Mouse (Mus musculus): ENCODE measurements around the gene Fam222b.
A peak's percentile ranks its signal among the peaks of the same experiment; 100 is the strongest.
"Not testable (repeated sequence)": the region's sequence is repeated elsewhere in the genome, so short reads cannot be mapped to it uniquely, and the experiment has no call there.

The Fam222b gene

DNA sequence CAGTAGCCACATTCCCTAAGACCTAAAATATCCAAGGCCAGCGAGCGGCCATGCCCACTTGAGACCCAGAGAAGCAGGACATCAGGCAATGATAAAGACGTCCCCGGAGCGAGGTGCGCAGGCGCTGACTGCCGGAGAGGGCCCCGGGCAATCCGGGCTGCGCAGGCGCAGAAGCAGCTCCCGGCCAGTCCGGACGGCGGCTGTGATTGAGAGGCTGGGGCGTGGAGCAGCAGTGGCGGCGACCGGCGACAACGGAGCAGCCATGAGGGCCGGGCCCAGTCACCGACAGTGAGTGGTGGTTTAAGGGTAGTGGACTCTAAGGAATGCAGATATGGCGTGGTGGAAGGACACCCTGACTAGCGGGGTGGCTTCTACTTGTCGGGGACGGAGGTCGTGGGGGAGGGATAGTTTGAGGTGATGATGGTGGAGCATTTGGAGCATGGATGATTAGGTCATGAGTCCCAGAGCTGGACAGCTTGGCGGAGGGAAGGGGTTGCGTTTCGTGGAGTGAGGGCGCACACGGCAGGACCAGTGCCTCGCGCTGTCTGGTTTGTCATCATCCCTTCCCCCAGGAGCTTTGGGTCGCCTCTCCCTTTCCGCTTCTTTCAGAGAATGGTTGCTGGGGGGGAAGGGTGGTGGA, at the start of gene Fam222b:
Gene Fam222b, plus strand, starts transcription at position 157 of the 640 bp plus-strand sequence.
- DNase-seq (ENCODE audit: low spot score): peak; percentile 82

DNA sequence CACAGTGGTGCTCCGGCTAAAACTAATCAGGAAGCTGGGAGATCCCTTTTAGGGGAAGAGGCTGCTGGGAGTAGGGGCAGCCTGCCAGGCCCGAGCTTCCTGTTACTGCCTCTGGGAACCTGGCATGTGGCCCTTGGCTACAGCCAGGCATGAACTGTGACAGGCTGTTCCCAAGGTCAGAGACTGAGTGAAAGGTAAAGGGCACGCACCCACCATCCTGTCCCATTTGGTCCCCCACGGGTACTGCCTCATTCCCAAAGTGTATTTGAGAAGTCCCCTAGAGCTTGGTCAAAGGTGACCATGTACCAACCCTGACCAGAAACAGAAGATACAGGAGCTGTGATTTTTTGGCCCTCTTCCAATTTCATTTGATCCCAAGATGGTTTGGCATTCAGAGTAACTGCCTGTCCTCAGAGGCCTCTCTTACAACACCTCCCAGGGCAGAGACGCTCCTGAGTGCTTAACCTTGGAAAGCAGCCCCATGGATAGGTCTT, 49.7 kb upstream of the Fam222b start:
- DNase-seq (ENCODE audit: low spot score): no peak

DNA sequence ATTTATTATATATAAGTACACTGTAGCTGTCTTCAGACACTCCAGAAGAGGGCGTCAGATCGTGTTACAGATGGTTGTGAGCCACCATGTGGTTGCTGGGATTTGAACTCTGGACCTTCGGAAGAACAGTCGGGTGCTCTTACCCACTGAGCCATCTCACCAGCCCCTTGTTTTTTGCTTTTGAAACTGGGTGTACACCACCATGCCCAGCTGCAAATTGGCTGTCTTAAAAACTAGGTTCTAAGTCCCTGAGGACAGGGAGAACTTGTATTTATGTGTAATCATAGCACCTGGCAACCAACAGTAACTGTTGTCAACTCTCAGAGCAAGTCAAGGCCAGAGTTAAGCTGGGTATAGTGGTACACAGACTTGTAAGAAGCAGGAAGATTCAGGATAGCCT, 45.8 kb upstream of the Fam222b start:
- DNase-seq (ENCODE audit: low spot score): not testable (repeated sequence)

DNA sequence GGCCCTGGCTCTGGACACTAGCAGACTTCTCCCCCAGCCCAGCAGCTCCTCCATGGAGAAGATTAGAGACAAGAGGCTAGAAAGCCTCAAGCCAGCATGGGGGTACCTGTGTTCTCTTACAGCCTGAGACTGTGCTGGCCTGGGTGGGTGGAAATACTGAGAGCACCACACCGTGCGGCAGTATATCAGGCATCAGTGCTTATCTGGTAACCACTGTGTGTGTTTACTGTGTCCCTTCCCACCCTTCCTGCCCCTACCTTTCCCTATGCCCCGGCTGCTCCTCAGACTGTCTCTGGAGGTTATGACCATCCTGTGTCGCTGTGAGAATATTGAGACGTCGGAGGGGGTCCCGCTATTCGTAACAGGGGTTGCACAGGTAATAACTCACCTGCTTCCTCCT, 41.4 kb upstream of the Fam222b start:
- no peak for DNase-seq (ENCODE audit: low spot score)

DNA sequence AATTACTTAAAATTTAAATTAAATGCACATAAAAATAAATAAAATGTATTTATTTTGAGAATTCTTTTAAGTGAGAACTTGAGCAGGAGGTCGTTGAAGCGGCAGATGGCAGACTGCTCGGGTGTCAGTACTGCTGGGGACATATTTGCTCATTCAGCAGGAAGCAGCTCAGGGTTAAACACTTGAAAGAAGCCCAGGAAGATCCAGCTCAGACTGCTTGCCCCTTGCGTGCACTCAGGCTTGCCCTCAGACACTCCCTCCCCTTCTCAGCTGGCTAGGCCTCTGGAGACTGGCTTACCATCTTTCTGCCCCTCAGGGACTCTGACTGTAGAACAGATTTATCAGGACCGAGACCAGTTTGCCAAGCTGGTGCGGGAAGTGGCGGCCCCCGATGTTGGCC, 37.5 kb upstream of the Fam222b start:
- DNase-seq (ENCODE audit: low spot score): no peak

DNA sequence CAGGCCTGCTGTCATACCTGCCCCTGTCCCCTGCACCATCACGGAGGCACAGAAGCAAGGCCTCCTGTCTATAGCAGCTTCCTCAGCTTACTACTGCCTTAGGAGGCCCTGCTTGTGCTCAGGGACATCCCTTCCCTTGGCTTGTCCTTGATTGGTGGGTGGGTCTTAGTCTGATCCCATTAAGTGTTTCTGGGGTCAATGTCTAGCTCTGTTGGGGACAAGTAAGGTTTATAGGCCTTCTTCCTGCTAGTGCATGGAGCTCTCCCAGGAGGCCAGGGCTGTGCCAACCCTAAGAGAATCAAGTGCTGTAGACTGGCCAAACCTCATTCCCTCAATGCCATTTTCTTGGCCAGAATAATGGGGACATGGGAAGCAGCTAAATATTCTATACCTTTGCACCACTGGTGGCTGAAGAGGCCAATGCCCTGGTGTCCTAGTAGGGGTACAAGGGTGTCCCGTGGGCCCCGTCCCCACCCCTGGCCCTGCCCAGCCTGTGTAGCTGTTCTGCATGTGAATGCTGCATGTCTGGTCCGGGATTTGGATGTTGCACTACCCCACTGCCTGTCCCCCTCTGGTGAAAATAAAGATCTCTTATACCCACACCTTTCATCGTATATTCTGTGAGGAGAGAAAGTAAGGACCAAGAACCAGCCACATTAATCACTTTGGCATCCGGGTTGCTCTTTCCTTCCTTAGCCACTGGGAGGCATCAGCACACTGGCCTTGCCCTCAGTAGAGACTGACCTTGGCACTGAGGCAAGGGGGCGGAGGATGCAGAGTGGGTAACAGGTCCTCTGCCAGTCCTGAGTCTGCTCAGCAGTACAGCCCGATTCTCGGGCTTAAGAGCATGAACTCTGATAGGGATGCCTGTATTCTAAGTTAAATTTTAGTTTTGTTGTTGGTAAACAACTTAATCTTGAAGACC, 34.4 kb upstream of the Fam222b start:
- DNase-seq (ENCODE audit: low spot score): no peak

DNA sequence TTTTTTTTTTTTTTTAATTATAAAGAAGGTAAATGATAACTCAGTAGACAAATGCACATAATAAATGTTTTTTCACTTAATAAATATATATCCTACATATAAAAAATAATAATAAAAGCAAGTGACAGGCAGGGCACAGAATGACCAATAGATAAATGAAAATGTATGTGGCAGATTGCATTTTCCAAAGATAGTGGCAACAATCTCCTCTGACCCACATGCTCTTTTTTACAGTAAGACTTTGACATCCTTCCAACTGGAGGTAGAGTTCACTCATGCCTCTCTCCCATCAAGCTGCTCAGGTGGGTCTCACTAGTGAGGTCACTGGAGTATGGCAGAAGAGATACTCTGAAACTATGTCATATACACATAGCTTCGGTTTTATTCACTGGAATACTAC, 31.9 kb upstream of the Fam222b start:
- DNase-seq (ENCODE audit: low spot score): no peak

DNA sequence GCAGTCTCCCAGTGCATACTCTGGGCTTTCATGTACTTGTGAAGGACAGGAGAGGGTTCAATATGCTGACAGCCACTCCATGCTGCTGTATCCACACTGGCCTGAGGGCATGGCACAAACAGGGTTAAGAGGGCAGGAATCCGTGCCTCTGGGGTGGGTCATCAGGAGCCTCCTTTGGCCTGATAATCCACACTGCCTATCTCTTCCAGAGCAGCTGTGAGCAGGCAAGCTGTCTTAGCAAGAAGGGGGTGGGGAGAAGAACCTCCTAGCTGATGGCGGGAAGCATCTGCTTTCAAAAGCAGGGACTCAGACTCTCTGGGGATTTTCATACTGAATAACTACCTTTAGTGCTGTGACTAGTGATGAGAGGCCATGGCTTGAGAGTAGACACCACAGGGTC, 28.6 kb upstream of the Fam222b start:
- no peak for DNase-seq (ENCODE audit: low spot score)

DNA sequence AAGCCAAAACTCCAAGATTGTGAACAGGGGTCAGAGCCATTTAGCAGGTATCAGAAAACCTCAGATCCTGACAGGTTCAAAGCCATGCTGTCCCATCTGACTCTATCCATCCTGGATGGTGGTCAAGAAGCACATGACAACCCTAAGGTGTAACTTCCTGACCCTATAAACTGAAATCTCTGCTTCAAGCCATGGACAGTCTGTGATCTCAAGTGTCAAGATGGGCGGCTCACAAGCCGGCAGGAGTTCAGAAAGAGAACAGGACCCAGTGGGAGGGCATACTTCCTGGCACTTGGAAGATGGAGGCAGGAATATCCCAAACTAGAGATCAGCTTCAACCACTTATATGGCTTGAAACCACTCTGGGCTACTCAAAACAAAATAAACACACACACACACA, 27.8 kb upstream of the Fam222b start:
- no peak for DNase-seq (ENCODE audit: low spot score)

DNA sequence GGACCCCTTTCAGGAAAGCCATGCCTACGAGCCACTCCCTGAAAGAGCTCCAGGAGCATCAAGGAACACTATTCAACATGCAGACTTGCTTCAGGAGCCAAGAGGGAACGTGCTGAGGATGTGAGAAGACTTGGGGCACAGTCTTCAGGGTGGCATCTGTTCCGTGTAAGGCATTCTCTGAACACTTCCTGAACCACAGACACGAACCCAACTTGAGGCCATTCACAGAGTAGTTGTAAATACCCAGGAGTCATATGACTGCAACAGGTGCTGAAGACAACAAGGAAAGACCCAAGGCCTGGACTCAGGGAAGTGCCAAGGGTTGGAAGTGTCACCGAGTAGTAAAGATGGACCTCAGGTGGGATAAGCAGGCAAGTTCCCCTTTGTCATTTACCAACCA, 26.9 kb upstream of the Fam222b start:
- no peak for DNase-seq (ENCODE audit: low spot score)

DNA sequence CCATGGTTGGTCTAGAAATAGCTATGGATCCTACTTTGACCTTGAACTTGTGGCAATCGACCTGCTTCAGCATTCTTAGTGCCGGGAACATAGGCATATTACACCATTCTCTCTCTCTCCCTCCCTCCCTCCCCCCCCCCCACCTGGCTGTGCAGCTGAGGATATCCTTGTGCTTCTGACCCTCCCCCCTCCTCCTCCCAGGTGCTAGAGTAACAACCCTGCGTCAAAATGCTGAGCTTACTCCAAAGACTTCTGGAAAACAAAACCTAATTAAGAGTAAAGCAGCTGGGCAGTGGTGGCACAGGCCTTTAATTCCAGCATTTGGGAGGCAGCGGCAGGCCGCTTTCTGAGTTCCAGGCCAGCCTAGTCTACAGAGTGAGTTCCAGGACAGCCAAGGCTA, 25.3 kb upstream of the Fam222b start:
- DNase-seq (ENCODE audit: low spot score): no peak

DNA sequence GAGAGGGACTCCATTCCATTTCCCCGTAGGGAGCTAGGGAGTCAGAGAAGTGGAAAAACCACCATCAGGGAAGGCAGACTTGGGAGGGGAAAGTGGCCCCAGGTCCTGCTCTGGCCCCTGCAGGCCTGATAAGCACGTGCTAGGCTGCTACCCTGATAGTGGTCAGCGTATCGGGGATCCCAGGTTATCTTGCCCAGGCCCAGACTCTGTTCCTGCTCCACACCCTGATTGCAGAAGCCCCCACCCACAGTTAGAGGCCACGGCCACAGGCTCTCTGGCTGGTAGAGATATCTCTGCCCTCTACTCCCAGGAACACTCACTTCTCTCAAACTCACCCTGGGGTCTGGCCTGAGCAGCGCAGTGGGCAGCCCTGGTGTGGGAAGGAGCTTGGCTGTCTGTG, 24.8 kb upstream of the Fam222b start:
- DNase-seq (ENCODE audit: low spot score): no peak

DNA sequence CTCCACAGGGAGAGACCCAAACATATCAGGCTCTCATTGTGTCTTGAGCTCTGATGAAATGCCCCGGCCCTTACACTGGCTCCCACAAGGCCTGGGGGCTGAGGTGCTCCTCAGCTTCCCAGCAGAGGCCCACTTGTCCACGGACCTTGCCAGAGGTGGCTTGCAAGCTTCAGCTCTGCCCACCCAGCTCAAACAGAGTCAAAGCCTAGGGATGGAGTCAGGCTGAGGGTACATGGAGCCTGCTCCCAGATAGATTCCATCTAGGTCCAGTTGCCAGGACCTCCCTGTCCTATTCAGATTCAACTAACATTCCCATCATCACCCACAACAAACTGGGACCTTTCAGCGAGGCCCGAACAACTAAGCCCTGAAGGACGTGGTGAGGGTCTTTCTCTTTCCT, 22.5 kb upstream of the Fam222b start:
- no peak for DNase-seq (ENCODE audit: low spot score)

DNA sequence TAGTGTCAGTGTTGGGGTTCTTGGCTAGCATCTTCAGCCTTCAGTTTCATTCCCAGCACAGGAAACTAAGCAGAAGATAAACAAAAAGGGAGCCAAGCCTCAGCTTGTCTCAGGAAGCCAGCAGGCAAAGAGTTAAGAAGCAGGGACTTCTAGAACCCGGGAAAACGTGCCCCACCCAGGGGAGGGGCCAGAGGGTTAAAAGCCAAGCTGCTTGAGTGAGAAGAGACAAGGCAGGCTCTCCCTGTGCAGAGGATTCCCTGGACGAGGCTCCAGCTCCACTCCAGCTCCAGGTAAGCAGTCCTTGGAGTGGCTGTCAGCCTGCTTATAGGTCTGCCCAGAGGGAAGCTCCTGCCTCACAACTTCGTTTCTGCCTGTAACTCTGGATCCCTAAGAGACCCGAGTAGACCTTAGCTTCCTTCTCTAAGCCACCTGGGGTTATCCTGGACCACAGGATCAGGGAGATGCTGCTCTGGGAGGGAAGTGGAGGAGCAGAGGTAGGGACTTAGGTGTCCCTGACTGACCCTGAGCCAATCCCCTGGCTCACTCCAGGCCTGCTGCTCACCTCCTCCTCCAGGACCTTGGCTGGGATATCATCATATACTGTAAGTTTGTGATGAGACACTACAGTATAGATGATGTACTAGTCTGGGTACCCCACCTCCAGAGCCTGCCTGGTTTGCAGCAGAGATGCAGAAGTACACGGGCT, 21.9 kb upstream of the Fam222b start:
- DNase-seq (ENCODE audit: low spot score): no peak

DNA sequence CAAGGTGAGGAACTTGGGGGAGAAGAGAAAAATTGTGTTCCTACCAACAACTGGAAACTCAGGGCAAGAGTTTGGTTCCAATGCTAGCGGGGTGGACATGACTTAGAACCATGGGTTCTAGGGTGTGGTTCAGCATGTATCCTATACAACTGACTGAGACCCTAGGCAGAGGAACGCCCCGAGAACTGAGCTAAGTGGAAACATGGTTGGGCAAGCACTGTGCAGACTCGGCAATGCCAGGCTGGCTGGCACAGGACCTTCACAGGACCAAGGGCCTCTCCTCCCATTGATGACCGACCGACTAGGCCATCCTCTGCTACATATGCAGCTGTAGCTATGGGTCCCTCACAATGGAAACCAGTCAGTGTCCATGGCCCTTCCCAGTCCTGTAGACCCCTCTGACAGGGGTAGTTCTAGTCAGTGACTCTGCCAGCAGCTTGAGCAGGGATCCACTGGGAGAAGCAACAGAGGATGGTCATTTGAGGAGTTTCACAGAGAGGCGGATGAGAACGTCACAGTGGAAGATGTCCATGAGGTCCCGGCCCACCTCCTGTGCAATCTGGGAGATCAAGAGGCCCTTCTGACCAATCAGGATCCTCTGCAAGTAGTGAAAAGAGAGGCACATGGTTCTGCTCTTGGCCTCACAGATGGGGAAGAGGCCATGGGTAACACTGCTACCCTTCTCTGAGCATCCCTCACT, 20.7 kb upstream of the Fam222b start:
- no peak for DNase-seq (ENCODE audit: low spot score)

DNA sequence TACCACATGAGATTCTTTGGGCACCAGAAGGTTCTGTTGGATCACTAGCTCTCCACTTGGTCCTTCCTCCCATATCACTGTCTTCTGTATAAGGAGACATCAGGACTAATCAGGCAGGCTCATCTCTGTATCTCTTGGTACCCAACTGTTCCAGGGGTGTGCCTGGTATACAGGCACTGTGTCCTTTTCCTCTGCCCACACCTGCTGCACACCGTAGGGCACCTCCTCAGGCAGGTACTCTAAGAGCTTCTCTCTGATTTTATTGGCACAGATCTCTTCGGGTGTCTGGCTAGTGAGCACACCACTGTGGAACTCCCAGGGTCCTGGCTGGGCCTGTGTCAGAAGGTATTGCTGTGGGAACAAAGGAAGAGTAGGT, 20.2 kb upstream of the Fam222b start:
- no peak for DNase-seq (ENCODE audit: low spot score)

DNA sequence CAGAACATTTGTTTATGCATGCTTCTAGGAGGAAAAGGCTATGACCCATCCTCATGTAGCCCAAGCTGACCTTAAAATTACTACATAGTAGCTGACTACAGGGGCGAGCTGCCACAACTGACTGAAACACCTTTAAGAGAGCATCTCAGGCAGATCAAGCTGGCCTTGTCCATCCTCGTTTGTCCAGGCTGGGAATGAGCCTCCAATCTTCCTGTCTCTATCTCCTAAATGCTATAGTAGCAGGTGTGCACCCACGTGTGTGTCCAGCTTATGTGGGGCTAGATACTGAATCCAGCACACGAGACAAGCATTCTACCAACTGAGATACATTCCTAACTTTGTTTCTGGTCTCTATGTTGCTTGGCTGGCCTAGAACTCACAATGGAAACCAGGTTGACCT, 19.8 kb upstream of the Fam222b start:
- no peak for DNase-seq (ENCODE audit: low spot score)

DNA sequence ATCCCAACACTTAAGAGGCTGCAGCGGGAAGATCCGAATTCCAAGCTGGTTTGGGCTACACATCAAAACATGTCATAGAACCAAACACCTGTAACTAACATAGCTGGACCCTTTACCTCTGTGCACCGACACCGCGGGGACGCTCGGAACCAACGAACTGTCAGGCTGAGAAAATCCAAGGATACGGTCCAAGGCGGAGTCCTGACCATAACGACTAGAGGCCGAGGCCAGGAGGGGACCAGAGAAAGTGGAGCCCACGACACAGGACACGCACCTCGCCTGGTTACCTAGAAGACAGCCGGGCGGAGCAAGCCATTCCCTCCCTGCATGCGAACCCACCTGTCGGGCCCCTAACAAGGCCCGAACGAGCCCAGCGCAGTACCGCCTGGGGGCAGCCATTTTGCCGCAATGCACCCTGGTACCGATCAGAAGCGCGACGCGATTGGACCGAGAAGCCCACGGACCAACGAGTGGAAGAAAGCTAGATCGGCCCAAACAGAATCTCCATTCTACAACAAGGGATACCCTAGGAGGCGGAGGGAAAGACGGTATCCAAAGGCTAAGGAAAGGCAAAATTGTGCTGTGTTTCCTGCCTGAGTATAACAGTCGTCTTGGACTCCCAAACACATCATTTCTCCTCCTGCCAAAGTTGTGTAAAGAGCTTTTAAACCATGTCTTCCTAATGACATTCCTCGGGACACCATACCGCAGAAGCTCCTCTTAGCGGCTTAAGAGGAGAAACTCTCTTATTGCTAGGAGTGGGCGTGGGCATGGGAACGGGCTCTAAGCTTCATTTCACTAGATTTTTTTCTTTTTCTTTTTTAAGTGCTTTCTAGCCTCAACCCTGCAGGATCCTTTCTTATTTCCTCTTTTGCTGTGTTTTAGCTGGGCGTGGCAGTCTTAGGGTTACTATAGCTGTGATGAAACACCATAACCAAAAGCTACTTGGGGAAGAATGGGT, 14.2 kb upstream of the Fam222b start, which contains the start of gene Eral1:
Gene Eral1, minus strand, starts transcription at position 423 of the 961 bp plus-strand sequence.
- peak; percentile 52 for DNase-seq (ENCODE audit: low spot score)

DNA sequence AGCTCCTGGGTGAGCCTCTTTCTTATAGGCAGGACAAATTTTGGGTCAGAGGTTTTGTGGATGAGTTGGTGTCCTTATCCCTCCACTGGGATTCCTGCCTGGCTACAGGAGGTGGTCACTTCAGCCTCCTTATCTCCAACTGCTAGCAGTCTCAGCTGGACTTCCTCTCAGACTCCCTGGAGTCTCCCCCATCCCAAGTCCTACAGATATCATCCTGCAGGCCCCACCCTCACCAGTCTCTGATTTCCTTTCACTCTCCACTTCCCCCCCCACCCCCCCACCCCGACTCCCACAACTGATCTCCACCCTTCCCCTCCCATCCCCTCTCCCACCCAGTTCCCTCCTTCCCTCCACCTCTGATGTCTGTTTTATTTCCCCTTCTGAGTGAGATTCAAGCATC, 10.9 kb upstream of the Fam222b start:
- DNase-seq (ENCODE audit: low spot score): no peak

DNA sequence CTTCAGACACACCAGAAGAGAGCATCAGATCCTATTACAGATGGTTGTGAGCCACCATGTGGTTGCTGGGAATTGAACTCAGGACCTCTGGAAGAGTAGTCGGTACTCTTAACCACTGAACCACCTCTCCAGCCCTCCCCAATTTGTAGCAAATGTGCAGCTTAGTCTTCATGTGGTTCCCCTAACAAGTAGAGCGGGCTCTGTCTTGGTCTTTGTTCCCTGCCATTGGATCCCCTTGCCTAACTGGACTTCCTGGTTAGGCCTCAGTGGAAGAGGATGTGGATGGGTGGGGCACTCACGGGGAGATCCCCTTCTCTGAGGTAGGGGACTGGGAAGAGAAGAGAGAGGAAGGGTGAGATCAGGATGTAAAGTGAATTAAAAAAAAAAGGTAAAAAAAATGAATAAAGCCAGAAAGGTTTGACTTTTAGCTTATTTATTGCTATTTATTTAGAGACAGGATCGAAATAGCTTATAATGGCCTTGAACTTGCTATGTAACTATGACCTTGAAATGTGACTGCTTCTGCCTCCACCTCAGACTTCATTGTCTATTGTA, 7.5 kb upstream of the Fam222b start:
- no peak for DNase-seq (ENCODE audit: low spot score)
